Mouse (Mus musculus) kidney, adult 11 months (tissue): Measurements from ENCODE around the gene Nanos2.

Source experiments
- DNase-seq: peaks from one replicate; pipeline ENCODE4 v3.0.0; 2022

Gene Nanos2

GRCm38 (mm10) chr7:18991660-18992293 is 4.6 kb downstream of the Nanos2 start:
- no peak for DNase-seq

DNA sequence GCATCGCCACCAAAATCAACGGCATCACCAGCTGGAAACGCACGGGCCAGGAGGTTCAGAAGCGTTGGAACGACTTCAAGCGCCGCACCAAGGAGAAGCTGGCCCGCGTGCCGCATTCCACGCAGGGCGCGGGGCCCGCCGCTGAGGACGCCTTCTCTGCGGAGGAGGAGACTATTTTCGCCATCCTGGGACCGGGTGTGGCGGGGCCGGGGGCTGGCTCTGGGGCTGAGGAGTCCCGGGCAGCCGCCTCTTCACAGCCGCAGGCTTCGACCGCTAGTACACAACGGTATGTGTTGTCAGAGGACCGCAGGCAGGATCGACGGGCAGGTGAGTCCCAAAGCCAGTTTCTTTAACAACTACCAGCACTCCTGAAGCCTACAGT is 5.1 kb downstream of the Nanos2 start:
- DNase-seq, result no peak

DNA sequence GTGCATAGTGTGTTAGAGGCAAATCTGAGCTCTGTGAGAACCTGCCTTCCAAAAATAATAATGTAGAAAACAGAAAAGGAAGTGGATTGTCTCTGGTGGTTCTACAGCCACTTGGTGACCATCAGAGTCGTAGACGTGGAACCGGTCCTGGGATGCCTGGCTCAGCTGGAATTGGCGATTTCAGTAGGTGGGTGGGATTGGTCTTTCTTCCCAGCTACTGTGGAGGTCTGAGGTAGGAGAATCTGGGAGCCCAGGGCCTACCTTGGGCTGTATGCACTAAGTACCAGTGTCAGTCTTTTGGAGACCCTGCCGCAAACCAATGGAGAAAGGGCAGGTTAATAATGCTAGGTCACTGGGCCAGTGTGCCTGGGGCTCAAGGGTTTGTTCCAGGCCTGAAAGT is 5.8 kb downstream of the Nanos2 start:
- DNase-seq, result no peak

DNA sequence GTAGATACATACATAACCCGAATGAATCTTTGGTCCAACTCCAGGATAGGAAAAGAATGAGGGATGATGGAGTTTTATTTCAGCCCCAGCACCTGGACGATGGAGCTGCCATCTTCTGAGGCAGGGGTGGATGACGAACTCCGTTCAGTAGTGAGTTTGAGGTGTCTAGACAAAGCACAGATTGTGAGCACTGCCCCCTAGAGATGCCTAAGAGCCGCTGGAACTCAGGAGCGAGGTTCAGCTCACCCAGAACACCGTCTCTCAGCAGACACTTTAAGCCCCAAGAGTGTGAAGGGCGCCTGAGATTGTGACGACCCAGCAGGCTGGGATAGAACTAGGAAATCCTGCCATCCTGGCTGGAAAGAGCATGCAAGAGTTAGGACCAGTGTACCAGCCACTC is 11.6 kb downstream of the Nanos2 start:
- DNase-seq, result no peak

- no peak for DNase-seq
These were observed 13.2 kb downstream of the Nanos2 start for GRCm38 (mm10) chr7:19000421-19000820.

GRCm38 (mm10) chr7:19001066-19001806 is 14.0 kb downstream of the Nanos2 start:
- DNase-seq, result peak; percentile 68

- no peak for DNase-seq
These were observed 14.5 kb downstream of the Nanos2 start for GRCm38 (mm10) chr7:19001807-19002085.

DNA sequence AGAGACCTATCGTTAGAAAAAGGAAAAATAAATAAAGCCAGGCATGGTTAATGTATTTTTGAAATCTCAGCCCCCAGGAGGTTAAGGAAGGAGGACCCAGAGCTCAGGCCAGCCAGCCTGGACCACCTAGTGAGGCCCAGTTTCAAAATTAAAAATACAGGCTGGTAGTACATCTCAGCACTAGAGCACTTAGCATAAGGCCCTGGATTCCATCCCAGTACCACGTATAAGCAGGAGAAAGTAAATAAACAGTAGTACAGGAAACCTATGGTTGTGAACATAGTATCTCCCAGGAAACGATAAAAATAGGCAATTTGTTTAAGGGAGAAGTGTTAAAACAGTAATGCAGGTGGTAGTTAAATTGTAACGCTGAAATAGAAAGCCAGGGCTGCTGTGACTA is 14.9 kb downstream of the Nanos2 start:
- DNase-seq, result no peak

DNA sequence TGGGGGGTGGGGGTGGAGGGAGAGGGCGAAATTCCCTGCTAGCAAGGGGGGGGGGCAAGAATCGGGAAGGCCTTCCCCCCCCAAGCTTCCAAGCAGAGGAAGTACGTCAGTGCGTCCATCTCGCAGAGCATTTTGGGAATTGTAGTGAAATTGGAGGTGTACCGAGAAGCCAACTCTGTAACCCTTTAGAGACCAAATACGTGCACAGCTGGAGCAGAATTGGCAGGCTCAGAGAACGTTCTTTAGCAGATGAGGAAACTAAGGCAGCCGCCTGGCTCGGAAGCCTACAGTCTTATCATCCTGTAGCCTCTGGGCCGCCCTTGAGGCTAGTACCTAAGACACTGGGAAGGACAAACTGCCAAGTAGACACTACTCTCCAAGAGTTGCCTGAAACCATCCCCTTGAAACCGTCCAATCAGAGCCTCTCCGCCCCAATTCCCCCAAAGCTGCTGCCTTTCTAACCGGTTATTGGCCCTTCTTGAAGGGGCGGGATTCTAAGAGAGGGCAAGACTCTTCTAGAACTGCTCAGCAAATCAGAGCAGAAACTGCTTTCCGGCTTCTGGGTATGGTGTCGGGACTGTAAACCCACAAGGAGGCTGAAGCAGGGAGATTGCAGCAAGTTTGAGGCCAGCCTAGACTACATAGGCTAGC is 15.8 kb downstream of the Nanos2 start:
- peak; percentile 88 for DNase-seq

DNA sequence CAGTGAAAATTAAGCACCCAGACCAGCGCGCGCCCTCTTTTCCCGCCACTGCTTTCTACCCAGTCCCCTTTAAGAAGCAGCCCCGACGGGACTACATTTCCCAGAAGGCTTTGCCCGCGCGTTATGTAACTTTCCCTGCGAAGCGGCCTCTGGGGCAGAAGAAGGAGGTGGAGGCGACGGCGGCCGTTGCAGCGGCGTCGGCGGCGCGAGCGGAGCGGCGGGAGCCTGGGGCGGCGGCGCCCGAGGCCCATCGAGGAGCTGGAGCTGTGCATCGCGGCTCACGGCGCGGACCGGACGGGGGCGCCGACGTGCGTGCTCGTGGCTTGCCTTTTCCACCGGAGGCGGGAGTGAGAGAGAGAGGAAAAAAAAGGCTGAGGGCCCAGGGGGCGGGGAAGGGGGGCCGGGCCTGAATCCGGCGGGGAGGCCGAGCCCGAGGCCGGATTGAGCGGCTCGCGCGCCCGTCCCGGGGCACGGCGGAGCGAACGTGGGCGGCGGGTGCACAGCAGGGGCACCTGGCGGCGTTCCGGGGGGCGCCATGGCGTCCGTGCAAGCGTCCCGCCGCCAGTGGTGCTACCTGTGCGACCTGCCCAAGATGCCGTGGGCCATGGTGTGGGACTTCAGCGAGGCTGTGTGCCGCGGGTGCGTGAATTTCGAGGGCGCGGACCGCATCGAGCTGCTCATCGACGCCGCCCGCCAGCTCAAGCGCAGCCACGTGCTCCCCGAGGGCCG is 16.9 kb downstream of the Nanos2 start, which contains the start of gene Irf2bp1:
Irf2bp1 (plus strand) TSS at position 143 of the 729 bp plus-strand sequence.
- DNase-seq, result peak; percentile 95

DNA sequence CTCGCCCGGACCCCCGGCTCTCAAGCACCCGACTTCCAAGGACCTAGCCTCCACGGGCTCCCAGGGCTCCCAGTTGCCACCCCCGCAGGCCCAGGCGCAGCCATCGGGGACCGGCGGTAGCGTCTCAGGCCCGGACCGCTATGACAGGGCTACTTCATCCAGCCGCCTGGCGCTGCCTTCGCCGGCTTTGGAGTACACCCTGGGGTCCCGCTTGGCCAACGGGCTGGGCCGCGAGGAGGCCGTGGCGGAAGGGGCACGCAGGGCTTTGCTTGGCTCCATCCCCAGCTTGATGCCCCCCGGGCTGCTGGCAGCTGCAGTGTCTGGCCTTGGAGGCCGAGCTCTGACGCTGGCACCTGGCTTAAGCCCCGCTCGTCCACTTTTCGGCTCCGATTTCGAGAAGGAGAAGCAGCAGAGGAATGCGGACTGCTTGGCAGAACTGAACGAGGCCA is 17.5 kb downstream of the Nanos2 start:
- no peak for DNase-seq

GRCm38 (mm10) chr7:19005417-19006121 is 18.4 kb downstream of the Nanos2 start:
- DNase-seq, result no peak

GRCm38 (mm10) chr7:19006476-19006875 is 19.3 kb downstream of the Nanos2 start:
- DNase-seq, result peak; percentile 89

- no peak for DNase-seq
These were observed 20.1 kb downstream of the Nanos2 start for GRCm38 (mm10) chr7:19007026-19007977.

DNA sequence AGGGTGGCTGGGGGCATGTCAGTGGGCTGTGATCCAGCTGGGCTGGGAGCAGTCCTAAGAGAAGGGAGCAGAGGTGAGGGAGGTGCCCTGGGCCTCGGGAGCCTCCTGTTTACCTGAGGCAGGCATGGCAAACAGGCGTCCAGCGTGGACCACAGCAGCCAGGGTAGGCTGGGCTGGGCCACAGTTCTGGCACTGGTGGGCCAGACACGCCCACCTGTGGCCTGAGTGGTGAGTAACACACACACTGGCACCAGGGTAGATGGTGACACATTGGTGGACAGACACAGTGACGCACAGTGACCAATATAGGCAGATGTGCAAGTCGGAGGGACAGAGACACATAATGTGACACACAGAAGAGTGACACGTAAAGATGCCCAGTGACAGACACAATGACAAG is 23.4 kb downstream of the Nanos2 start:
- no peak for DNase-seq

GRCm38 (mm10) chr7:19012025-19012621 is 24.9 kb downstream of the Nanos2 start:
- DNase-seq, result no peak

GRCm38 (mm10) chr7:19012882-19013281 is 25.7 kb downstream of the Nanos2 start:
- no peak for DNase-seq

DNA sequence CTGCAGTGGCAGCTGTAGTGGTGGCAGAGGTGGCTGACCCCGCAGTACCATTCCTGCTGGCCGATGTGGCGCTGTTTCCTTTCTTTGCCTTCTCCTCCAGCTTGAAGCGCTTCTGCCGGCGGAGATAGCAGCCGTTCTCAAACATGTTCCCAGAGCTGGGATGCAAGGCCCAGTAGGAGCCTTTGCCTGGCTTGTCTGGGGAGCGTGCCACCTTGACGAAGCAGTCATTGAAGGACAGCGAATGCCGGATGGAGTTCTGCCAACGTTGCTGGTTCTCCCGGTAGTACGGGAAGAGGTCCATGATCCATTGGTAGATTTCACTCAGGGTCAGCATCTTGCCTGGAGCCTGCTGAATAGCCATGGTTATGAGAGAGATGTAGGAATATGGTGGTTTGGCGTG is 27.3 kb downstream of the Nanos2 start:
- DNase-seq, result no peak

DNA sequence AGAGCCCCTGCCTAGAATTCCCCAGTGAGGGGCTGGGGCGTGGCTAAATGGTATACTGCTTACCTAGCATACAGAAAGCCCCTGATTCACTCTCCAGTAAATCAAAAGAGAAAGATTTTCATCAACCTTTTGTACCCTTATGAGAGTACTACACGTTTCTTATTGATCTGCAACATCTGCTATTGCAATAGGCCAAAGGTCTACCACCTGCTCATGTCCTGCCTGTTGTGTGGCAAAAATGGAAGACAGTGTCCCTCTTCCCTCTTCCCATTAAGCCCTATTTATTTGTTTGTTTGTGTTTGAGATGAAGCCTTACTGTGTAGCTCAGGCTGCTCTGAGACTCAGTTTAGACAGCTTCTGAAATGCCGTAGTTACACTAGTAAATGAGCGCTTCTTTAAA is 28.8 kb downstream of the Nanos2 start:
- DNase-seq, result no peak

- no peak for DNase-seq
These were observed 30.7 kb downstream of the Nanos2 start for GRCm38 (mm10) chr7:19017909-19018308.

- no peak for DNase-seq
These were observed 33.8 kb downstream of the Nanos2 start for GRCm38 (mm10) chr7:19021048-19021447.
